Mouse (Mus musculus) kidney, adult 2 months (tissue): ENCODE measurements around the gene Dcaf15.

ENCODE experiments used
- CTCF ChIP-seq: fragments of 200-500 bp; conservative IDR thresholded peaks from 2 replicates; pipeline ENCODE4 v1.5.1; 2011; ENCODE audit warnings: low read depth, mild to moderate bottlenecking, control low read depth, low read length, moderate library complexity, mixed read lengths; ENCODE audit not compliant: insufficient read depth, insufficient read length
- POLR2A ChIP-seq: fragments of 200-500 bp; IDR thresholded peaks from one replicate; pipeline ENCODE4 v1.6.1; 2011; ENCODE audit warnings: low read depth, low read length, control low read depth

- TF ChIP-seq CTCF (no peak), POLR2A (no peak)
These were observed 35.4 kb downstream of the Dcaf15 start for GRCm38 (mm10) chr8:84069169-84069568.
